Mouse (Mus musculus) heart, postnatal 10 days (tissue): ENCODE measurements around the gene Strbp. TPM values are rescaled to one million over a fixed set of nuclear protein-coding genes. Genes with fewer than 3 reads are reported as not detected.

Experiments used
- DNase-seq, 2 experiments: peaks; one replicate each; pipeline ENCODE4 v3.0.0; 2021
- intact Hi-C: fragments of 180-260 bp; cut with DNase I; formaldehyde crosslinking; loops from one replicate; pipeline ENCODE4 v1.15.1; 2025
- total RNA-seq, 2 experiments: library from RNA; stranded (reverse); gene quantifications; 2 replicates each; pipeline ENCODE4 v1.2.3; 2021

The Strbp gene
- total RNA-seq: 10 to 100 TPM; 22.7 to 23.7 TPM

DNA sequence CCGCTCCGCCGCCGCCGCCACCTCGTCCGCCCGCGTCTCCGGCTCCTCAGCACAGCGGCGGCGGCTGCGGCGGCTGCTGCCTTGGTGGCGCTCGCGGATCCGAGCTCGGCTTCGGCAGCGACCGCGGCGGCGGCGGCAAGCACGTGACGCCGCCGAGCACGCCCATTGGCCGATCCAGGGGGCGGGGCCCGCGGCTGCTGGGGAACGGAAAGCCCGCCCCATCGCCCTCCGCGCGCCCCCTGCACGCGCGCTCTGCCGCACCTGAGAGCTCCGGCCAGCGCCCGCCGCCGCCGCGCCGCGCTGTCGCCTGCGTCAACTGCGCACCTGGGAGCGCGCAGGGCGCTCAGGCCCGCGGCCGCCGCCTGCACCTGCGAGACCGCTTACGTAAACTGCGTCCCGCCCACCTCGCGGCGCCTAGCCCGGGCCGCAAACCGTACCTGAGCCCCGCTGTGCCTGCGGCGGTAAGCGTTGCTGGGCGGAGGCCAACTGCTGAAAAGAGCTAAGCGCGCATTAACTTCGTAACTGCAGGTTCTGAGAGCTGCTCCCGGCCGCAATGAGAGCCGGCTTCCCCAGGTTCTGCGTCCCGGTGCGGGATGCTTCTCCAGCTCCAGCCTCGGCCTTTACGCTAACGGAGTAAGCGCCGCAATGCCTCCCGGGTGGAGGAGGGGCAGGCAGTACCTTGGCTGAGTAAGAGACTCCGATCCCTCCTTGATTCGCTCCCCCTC, at the start of gene Strbp:
Gene Strbp (minus strand): TSS at position 630 of the 725 bp plus-strand sequence.
- intact Hi-C loops: loop anchor here (1.0 kb wide), 1 partner anchor 68 kb away; no protein-coding TSS in a partner anchor
- peak; percentile 93 to 95 for DNase-seq

DNA sequence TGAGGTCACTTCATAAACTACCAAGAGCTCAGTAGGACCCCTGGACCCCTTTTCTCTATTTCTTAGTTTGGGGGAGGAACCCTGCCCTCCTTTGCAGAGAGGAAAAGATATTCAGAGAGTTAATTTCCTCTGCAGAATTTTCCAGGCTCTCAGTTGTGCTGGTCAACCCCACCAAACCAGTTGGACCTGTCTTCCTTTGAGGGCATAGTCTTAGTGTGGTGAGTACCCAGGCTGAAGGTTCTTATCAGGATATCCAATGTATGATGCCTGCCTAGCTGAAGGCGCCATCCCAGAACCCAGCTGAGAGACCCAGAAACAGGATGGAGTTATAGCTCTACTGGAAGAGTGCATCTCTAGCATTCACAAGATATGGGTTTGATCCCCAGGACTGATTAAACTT, 47.5 kb upstream of the Strbp start:
- no peak for DNase-seq
- intact Hi-C loops: no loop called here

DNA sequence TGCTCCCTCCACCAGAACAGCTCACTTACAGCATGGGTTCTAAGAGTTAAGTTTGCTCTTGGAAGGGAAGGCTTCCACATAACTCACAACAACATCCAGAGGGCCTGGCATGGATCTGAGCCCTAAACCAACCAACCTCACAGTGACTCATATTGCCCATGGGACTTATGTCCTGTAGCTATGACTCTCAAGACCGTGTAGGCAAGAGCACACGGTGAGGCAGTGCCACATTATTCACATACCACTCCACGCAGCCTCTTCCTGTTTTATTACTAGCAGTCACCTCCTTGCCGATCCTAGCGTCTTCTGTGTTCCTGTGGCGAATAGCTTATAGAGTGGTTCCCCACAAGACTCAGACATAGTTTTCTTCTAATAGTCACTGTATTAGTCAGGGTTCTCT, 45.7 kb upstream of the Strbp start:
- DNase-seq: no peak
- intact Hi-C loops: loop anchor here (2.0 kb wide), 1 partner anchor 17 kb away; no protein-coding TSS in a partner anchor

DNA sequence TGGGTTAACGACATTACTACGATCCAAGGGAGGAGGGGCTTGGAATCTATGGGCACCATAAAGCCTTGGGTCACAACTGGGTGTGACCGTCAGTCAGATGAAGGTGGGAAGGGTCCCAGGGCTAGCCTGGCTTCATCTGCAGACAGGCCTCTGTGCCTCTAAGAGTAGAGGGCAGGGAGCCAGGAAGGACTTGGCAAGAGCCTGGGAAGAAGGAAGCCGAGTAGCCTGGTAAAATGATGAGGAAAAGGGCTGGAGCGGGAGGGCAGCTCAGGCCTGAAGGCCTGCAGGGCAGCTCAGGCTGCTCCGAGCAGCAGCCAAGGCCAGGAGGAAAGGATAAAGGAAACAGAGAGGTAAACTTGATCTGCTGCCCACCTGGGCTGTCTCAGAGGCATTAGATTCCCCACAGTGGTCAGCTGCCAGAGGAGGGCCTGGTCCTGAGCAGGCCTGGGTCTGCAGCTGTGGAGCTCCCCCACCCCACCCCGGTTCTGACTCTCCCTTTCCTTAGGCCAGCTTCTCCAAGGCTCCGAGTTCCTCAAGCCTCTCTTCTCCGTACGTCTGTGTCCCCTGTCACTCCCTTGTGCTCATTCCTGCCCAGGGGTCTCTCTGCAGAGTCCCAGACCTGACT, 44.9 kb upstream of the Strbp start:
- peak; percentile 58 to 64 for DNase-seq

DNA sequence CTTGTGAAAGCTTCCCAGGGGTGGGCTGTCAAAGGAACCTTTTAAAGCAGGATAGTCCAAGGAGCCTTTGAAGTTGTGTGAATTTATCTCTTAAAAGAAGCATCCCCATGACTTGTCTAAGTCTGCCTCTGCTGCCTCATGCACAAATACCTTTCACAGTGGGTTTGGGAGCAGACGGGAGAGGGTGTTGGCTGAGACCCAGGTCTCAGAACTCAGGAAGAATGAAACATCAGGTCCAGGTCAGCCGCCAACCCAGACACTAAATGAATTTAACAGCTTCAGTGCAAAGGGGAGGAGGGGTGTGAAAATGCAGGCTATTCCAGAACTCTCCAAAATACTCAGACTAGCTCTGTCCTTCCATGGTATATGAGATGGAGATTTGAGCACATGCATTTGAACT, 44.2 kb upstream of the Strbp start:
- intact Hi-C loops: loop anchor here (2.0 kb wide), 1 partner anchor 19 kb away; no protein-coding TSS in a partner anchor
- DNase-seq: no peak

More for the DNA sequence above, 44.9 kb upstream of the Strbp start:
- intact Hi-C loops: loop anchor here (2.0 kb wide), 1 partner anchor 18 kb away; no protein-coding TSS in a partner anchor

DNA sequence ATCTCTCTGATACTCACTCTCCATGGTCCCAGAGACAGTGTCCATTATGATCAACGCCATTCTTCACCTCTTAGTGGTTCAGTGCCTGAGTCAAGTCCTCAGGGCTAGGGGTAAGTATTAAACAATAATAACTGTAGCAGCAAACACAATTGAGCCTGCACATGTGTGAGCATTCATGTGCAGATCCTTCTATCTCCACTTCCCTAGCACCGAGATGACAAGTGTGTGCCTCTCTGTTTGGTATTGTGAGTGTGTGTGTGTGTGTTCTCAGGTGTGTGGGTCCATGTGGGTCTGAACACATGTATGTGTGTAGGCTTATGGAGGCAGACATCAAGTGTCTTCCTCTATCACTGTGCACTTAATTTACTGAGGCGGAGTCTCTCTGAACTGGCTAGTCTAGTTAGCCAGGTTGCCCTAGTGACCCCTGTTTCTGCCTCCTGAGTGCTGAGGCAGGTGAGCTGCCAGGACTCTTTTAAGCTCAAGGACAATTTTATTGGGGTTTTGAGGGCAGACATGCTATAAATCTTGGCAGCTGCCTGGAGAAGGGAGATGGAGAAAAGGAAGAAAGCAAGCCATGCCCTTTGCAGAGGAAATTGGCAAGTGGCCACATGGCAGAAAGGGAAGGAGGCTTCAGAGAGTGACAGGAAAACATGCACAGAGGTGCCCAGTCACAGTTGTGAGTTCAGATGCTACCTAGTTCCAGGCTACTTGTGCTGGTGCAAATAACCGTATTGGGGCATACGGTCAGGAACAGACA, 42.8 kb upstream of the Strbp start:
- intact Hi-C loops: no loop called here
- no peak for DNase-seq

DNA sequence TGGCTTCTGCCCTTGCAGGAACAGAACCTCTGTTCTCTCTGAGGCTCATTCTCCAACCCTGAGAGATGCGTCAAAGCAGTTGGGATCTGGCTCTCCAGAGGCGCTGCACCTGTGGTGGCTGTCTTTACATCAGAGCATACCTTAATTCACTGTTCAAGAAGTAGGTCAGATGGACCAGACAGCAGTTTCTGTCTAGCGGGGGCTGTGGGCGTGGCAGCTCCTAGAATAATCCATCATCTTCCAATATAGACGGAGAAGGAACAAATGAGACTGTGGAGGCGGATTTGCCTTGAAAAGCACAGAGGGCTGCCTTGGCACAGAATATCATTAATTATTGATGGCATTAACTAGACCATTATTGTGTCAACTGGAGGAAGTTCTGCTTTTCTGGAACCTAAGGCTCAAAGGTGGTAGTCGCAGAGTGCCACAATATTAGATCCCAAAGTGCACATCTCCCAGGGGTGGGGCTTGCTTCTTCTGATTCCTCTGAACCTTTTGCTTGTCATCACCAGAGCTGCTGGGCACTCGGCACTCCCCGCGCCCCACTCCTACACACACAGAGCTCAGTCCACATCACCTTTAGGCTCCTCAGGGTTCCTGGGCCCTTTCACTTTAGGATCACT, 41.2 kb upstream of the Strbp start:
- DNase-seq: no peak
- intact Hi-C loops: no loop called here

DNA sequence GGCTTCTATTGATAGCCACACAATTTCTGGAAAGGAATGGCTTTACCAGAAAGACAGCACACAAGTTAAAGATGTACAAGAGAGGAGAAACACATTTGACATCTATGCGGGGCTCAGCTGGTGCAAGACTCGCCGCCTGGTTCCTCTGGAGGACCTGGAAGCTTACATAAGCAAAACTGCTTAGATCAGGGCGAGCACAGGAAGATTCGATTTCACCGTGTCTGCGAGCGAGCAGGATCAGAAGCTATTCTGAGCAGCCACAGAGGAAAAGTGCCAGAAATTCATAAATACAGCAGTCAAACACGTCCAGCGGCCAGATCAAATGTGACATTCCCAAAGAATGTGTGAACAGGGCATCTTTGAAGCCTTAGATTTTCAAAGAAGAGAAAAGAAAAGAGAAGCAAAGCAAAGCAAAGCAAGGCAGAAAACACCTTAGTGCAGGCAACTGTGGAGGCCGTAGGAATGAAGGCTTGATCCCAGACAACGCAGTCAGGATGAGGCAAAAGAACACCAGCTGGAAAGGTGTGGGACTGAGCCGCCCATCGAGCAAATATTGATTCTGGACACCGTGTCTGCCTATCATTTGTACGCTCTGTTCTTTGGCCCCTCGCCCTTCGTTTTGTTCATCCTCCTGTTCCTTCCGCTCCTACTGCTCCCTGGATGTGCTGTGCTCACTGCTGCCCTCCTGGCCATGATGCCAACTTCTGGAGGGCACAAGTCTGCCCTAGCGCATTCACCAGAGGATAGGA, 38.3 kb upstream of the Strbp start:
- no peak for DNase-seq
- intact Hi-C loops: no loop called here

DNA sequence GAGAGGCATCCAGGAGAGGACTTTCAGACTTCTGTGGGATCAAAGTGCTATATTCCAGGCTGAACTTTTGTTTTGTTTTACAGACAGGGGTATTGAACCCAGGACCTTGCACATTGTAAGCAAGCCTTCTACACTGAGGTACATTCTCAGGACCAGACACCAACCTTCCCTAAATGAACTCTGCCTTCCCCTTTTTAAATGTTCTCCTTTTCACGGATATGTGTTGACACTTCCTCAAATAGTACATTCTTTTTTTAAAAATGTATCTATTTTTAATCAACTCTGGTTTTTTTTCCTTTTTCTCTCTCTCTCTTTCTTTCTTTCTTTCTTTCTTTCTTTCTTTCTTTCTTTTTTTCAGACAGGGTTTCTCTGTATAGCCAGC, 32.1 kb upstream of the Strbp start:
- no peak for DNase-seq
- intact Hi-C loops: no loop called here

DNA sequence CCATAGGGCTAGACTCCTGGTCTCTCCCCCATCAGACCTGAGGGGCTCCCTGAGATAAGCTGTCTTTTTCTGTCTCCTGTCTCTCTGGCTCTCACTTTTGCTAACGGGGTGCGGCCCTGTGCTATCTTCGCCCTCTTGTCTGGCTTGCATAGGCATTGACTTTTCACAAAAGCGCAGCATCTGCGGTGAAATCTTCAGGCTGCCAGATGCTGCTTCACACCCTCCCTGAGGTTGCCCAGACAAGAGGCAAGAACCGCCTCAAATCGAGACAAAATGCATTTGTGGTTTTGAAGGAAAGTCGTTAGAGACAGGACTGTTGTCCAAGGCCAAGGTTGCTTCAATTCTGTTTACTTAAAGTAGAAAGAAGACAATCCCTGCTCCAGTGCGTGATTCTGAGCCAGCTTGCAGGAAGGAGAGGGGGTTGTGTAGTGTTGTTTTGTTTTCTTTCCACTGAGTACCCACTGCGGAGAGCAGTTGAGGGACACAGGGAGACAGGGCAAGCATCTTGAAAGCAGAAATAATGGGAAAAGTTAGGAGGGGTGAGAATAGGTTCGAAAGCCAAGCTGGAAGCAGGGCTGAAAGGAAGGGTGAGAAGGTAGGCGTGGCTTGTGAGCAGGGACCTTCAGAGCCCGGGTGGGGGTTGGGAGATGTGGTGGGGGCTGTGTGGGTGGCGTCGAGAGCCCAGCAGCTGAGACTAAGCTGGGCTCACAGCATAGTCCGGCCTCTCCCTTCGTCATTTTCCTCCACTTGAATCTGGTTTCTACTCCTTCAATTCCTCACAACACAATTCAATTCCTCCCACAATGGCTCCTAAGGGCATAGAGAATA, 31.5 kb upstream of the Strbp start:
- intact Hi-C loops: no loop called here
- DNase-seq: peak in 1 of 2 experiments; percentile 47

DNA sequence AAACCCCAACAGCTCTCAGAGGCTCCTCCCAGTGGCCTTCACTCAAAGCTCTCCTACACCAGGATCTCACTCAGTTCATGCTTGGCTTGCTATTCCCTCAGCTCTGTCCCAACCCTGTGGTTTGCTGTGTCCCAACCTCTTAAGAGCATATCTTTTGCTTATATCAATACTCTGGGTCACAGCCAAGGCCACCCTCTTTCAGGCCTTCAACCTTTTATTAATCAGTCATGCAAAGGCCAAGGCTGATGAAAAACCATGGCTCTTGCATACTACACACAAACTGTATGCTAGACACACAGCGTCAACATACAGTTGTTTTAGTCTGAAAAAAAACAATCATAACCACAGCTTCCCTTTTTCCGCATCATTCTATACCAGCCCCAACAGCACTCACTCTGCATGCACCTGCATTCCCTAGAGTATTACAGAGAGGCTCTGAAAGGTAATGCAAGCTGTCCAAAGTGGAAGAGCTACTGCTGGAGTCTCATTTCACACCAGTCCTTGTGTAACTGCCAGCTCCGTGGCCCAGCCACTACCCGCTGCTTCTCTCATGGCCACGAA, 27.7 kb upstream of the Strbp start:
- intact Hi-C loops: no loop called here

DNA sequence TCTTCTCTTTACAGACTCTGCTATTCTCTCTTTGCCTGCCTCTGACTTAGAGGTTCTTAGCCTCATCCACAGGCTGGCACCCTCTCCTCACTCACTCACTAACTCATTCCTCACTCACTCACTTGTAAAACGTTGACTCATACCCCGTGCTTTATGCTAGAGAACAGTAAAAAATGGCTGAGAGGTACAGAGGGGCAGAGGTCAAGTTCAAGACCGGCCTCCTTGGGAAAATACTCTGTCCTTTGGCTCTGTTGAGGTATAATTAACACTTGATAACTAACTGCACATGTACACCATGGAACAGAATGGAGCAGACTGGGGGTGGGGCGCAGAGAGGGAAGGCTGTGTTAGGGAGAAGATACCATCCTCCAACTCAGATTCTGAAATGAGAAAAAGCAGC, 20.6 kb upstream of the Strbp start:
- intact Hi-C loops: no loop called here
- DNase-seq: no peak

More for the DNA sequence above, 27.7 kb upstream of the Strbp start:
- DNase-seq: no peak

DNA sequence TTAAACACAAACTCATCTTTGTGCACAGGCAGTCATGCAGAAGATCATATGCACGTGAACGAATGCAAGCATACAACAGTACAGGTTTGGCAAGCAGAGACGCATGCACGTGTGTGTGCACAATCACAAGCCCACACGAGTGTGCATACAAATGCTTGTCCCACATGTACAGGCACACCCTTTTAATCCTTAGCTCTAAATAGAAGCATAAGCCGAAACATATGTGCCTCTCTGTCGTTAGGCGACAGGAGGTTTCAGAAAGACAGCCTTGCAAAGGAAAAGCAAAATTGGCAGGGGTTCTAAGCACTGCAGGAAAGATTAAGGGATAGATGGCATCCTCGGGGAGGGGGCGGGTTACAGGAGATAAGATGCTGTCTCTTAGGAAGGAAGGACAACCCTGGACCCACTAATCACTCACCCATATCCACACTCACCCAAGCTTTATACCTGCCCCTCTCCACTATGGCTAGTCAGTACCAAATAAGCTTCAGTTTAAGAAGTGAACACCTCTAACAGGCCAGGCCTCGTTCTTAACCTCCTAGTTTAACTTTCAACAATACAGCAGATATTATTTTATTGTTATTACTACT, 19.9 kb upstream of the Strbp start:
- intact Hi-C loops: no loop called here

DNA sequence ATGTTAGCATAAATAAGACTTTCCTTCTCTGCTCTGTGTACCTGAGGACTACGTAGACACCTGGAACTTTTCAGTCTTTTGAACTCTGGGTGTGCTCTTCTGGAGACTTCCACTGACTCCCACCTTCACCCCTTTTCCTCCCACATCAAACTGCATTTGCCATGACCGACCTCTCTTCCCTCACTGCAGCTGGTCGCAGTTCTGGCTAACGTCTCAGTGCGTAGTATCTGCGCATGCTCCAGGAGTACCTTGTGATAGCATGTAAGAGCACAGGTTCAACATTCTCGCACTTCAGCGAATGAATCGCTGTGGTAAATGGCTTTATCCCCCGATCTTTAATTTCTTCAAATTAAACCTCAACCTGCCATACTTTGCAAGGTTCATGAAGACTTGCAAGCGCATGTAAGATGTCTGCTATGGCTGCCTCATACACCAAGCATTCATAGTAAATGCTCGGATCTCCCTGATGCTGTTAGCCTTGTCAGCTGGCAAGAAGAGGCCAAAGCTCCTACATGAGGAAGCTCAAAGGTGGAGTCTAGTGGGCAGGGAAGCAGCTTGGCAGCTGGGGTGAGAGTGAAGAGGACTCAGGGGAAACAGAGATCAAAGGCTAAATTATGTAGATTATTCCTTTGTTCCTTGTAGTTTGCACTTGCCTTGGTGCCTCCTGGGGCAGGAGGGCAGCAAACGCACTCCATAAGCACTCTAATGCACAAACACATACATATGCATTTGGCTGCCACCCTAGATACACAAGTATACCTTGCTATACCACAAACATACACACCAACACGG, 19.2 kb upstream of the Strbp start:
- DNase-seq: no peak
- intact Hi-C loops: no loop called here

More for the DNA sequence above, 19.9 kb upstream of the Strbp start:
- no peak for DNase-seq

DNA sequence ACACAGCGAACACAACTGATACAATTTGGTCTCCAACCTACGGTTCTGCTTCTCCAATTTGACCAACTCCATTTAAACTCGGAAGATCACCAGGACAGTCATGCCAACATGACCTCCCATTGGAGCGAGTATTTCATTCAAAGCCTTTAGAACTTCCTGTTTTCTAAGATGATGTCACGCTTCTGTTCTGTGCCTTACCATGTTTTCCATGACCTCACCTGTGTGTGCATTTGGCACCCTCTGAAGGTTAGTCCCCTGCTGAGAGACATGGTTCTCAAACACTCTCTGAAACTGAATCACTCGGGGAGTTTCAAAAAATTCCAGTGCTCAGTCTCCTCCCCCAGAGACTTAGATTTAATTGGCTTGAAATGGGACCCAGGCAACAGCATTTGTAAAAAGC, 12.6 kb upstream of the Strbp start:
- intact Hi-C loops: no loop called here
- DNase-seq: no peak

DNA sequence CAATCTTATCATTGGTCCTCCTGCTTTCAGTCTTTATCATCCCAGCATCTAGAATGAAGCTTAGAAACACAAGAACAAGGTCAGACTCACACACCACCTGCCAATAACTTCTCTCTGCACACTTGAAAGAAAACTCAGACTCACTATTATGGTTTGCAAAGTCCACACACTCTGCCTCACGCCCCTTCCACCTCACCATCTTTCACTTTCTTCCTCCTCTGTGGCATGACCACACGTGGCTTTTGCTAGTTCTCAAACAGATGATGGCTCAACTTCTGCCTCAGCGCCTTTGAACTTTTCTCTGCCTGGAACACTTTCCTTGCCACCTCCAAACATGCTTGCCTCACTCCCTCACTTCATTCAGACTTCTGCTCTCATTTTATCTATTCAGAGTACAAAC, 11.7 kb upstream of the Strbp start:
- intact Hi-C loops: no loop called here
- no peak for DNase-seq

DNA sequence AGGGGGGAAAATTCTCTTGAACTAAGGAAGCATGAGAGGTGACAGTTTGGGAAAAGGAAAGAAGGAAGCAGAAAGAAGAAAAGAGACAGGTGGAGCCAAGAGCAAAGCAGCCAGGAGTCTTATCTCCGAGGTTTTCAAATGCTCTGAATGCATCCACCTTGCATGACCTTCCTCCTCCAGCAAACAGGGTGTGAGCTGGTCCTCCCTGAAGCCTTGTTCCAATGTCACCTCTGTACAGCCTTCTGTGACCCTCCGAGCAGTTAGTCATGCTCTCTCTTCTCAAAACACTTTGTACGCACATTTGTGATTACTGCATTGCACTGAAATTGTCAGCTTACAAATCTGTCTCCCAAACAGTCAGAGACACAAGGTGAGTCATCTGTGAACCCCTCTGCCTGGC, 9.4 kb upstream of the Strbp start:
- intact Hi-C loops: no loop called here
- DNase-seq: no peak

DNA sequence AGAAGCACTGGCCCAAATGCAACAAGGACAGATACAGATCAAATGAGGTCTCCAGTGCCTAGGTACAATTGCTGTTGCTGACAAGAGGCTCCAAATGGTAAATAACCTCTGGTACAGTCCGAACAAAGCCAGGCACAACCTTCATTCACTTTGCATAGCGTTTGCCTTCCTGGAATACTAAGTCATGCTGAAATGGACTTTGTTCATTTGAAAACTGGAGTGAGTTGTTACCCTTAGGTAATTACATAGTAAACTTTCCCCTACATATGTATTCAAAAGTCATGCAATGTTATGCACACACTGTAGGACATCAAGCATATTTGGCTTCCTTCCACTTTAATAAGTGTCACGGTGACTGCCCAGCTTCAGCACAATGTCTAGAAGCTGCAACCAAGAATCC, 5.2 kb upstream of the Strbp start:
- DNase-seq: no peak
- intact Hi-C loops: no loop called here
